Mouse (Mus musculus): ENCODE data around the gene Rcvrn. TPM values are rescaled to one million over a fixed set of nuclear protein-coding genes. Genes with fewer than 3 reads are reported as not detected.

The Rcvrn gene
- polyA plus RNA-seq, 1 experiment from 2014 or later, result not detected

- WGBS, result 100% methylated on average over 2 of the region's 2 CpGs
- no peaks in the 10 kb centered on the region for H3K36me3 ChIP-seq (replicated peaks)
- ATAC-seq (replicated peaks), result no peak
Observed at GRCm38 (mm10) chr11:67731056-67731455, 35.9 kb downstream of the Rcvrn start.

DNA sequence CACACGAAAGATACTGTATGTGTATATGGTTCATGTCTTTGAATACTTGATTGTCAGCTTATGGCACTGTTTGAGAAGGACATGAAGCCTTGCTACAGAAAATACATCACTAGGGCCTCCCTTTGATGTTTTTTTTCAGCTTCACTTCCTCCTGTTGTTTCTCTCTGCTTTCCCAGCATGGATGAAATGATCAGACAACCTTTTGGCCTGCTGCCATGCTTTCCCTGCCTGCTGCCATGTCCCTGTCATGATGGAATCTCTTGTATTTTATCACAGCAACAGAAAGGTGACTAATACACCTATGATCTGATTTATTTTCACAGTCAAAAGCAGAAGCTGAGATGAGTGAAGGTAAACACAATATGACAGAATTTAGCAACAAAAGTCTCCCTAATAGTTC is 38.6 kb downstream of the Rcvrn start:
- WGBS, result 89% methylated on average over 1 of the region's 1 CpGs
- Histone ChIP-seq H3K4me2 (no peak overlapping the region), H3K9me3 (no peaks in the 10 kb centered on the region), H3K27me3 (replicated peaks) (no peaks in the 10 kb centered on the region), H3K36me3 (replicated peaks) (no peaks in the 10 kb centered on the region), H3K4me1 (no peaks in the 10 kb centered on the region), H3K4me3 (no peak overlapping the region), H3K27ac (no peak overlapping the region), H3K9ac (no peak overlapping the region)
- ATAC-seq (replicated peaks), result no peak

More at GRCm38 (mm10) chr11:67731056-67731455, 35.9 kb downstream of the Rcvrn start:
- H3K9ac ChIP-seq, result no peak overlapping the region
- no peak overlapping the region for H3K27ac ChIP-seq
- no peak overlapping the region for H3K4me2 ChIP-seq
- H3K27me3 ChIP-seq (replicated peaks), result no peaks in the 10 kb centered on the region
- H3K4me3 ChIP-seq, result no peak overlapping the region
- no peaks in the 10 kb centered on the region for H3K4me1 ChIP-seq
- no peaks in the 10 kb centered on the region for H3K9me3 ChIP-seq

DNA sequence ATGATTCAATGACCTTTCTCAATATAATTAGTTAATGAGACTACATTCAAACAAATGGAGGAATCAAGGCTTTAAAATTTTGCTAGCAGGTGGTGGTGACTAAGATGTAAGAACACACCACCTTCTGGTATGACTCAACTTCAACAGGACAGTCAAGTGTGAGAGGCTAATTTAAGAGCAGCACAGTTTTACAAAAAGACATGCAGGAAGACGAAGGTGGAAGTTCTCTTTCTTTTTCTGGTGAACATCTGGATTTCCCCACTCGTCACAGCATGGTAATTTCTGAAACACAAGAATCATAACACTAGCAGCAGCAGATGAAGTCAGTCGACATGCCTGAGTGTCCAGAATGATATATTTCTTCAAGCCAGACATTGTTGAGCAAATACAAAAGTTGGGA is 39.5 kb downstream of the Rcvrn start:
- H3K27ac ChIP-seq, result no peak overlapping the region
- H3K4me1 ChIP-seq, result no peaks in the 10 kb centered on the region
- no peak overlapping the region for H3K9ac ChIP-seq
- no peaks in the 10 kb centered on the region for H3K9me3 ChIP-seq
- H3K27me3 ChIP-seq (replicated peaks), result no peaks in the 10 kb centered on the region
- H3K4me3 ChIP-seq, result no peak overlapping the region
- no peaks in the 10 kb centered on the region for H3K36me3 ChIP-seq (replicated peaks)
- H3K4me2 ChIP-seq, result no peak overlapping the region
- ATAC-seq (replicated peaks), result no peak
- WGBS, result 70% methylated on average over 3 of the region's 3 CpGs

GRCm38 (mm10) chr11:67738345-67738744 is 43.2 kb downstream of the Rcvrn start:
- no peaks in the 10 kb centered on the region for H3K27me3 ChIP-seq (replicated peaks)
- H3K9ac ChIP-seq, result no peak overlapping the region
- no peaks in the 10 kb centered on the region for H3K36me3 ChIP-seq (replicated peaks)
- H3K4me1 ChIP-seq, result no peaks in the 10 kb centered on the region
- no peaks in the 10 kb centered on the region for H3K9me3 ChIP-seq
- ATAC-seq (replicated peaks), result no peak
- 86% methylated on average over 6 of the region's 6 CpGs for WGBS
- no peak overlapping the region for H3K27ac ChIP-seq
- H3K4me3 ChIP-seq, result no peak overlapping the region
- H3K4me2 ChIP-seq, result no peak overlapping the region

DNA sequence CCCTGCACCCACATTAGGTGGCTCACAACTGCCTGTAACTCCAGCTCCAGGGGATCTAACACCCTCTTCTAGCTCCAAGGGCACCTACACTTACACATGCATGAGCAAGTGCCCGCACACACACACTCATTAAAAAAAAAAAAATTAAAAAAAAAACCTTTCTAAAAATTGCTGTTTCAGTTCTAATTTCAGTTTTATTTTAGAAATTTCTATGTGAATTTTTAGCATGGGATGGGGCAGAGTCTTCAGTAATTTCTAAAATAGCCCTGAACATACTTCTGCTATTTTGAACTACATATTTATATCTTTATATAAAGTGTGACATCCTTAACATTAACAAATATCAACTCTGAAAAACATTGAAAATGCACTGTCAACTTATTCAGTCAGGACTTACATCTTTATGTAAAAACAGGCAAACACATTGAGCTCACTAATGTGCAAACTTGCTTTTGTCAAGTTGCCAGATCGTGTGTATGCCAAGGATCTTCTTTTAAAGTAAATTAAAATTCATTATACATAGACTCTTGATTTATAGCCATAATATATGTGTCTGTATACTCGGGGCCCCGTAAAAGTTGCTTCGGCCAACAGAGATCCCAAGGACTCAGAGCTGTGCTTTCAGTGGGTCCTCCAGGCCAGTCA is 43.8 kb downstream of the Rcvrn start:
- Histone ChIP-seq H3K9me3 (no peaks in the 10 kb centered on the region), H3K36me3 (replicated peaks) (no peaks in the 10 kb centered on the region), H3K27ac (no peak overlapping the region), H3K4me1 (no peaks in the 10 kb centered on the region), H3K4me3 (no peak overlapping the region), H3K4me2 (no peak overlapping the region), H3K27me3 (replicated peaks) (no peaks in the 10 kb centered on the region), H3K9ac (no peak overlapping the region)
- WGBS, result 92% methylated on average over 5 of the region's 5 CpGs
- no peak for ATAC-seq (replicated peaks)

- no peaks in the 10 kb centered on the region for H3K4me1 ChIP-seq
- no peaks in the 10 kb centered on the region for H3K27me3 ChIP-seq (replicated peaks)
- no peak overlapping the region for H3K27ac ChIP-seq
- no peak overlapping the region for H3K4me3 ChIP-seq
- H3K4me2 ChIP-seq, result no peak overlapping the region
- no peaks in the 10 kb centered on the region for H3K9me3 ChIP-seq
- ATAC-seq (replicated peaks), result no peak
- H3K9ac ChIP-seq, result no peak overlapping the region
- H3K36me3 ChIP-seq (replicated peaks), result no peaks in the 10 kb centered on the region
Observed at GRCm38 (mm10) chr11:67741569-67741968, 46.4 kb downstream of the Rcvrn start.

Other genes with a start within 250 kb of the Rcvrn start
- gene Gas7, start 239.9 kb upstream of the Rcvrn start, polyA plus RNA-seq (2015; fragmentation: Nextera tagmentation; extraction: Ambion mirVana), result 36.1 and 37.6 TPM in 2 replicates
- 0.04 TPM in 2 replicates for gene Glp2r, start 75.8 kb downstream of the Rcvrn start, polyA plus RNA-seq (2015; fragmentation: Nextera tagmentation; extraction: Ambion mirVana)
- not detected in 2 replicates for gene Gsg1l2, start 79.3 kb downstream of the Rcvrn start, polyA plus RNA-seq (2015; fragmentation: Nextera tagmentation; extraction: Ambion mirVana)
- gene Dhrs7c, start 102.9 kb downstream of the Rcvrn start, polyA plus RNA-seq (2015; fragmentation: Nextera tagmentation; extraction: Ambion mirVana), result not detected in 2 replicates
- 0.31 and 0.33 TPM in 2 replicates for gene Usp43, start 226.8 kb downstream of the Rcvrn start, polyA plus RNA-seq (2015; fragmentation: Nextera tagmentation; extraction: Ambion mirVana)

Data from midbrain, embryonic 15.5 days (tissue).